Mouse (Mus musculus): ENCODE measurements around the gene Nrip3. TPM values are rescaled to one million over a fixed set of nuclear protein-coding genes. Genes with fewer than 3 reads are reported as not detected.

Gene Nrip3
- polyA plus RNA-seq (2012; ENCODE audit: insufficient read depth, low replicate concordance): 0.69 TPM in 1 of 2 replicates, not detected in the other

- peaks cover 86% of the 10 kb centered on the region for H3K27me3 ChIP-seq (replicated peaks)
- peaks cover 15% of the 10 kb centered on the region for H3K4me1 ChIP-seq
- H3K4me3 ChIP-seq (replicated peaks): peak within 1 kb of the TSS; percentile 92
- TF ChIP-seq GATA1 (IDR thresholded peaks at IDR 0.05; ENCODE audit: borderline replicate concordance, low read length) (no peak), FLI1 (IDR thresholded peaks at IDR 0.05; ENCODE audit: low read length) (no peak)
- H3K36me3 ChIP-seq (replicated peaks; ENCODE audit: low read length): no peaks in the 10 kb centered on the region
- peaks cover 3% of the 10 kb centered on the region; the same call in 1 of the 2 replicates for H3K9me3 ChIP-seq
Observed at GRCm38 (mm10) chr7:109781470-109782203, at the start of gene Nrip3. TSS of gene Nrip3 (minus strand) at chr7:109782025.

- peaks cover 46% of the 10 kb centered on the region for H3K27me3 ChIP-seq (replicated peaks)
- no peak overlapping the region for H3K4me3 ChIP-seq (replicated peaks)
- no peaks in the 10 kb centered on the region for H3K4me1 ChIP-seq
- H3K36me3 ChIP-seq (replicated peaks; ENCODE audit: low read length): no peaks in the 10 kb centered on the region
- no peaks in the 10 kb centered on the region for H3K9me3 ChIP-seq
- TF ChIP-seq FLI1 (IDR thresholded peaks at IDR 0.05; ENCODE audit: low read length) (no peak), GATA1 (IDR thresholded peaks at IDR 0.05; ENCODE audit: borderline replicate concordance, low read length) (no peak)
Observed at GRCm38 (mm10) chr7:109831376-109831775, 49.6 kb upstream of the Nrip3 start.

GRCm38 (mm10) chr7:109826911-109827310, 45.1 kb upstream of the Nrip3 start:
- TF ChIP-seq FLI1 (IDR thresholded peaks at IDR 0.05; ENCODE audit: low read length): no peak
- TF ChIP-seq GATA1 (IDR thresholded peaks at IDR 0.05; ENCODE audit: borderline replicate concordance, low read length): no peak
- Histone ChIP-seq H3K36me3 (replicated peaks; ENCODE audit: low read length) (no peaks in the 10 kb centered on the region), H3K4me1 (no peaks in the 10 kb centered on the region), H3K27me3 (replicated peaks) (peaks cover 49% of the 10 kb centered on the region), H3K4me3 (replicated peaks) (no peak overlapping the region), H3K9me3 (no peaks in the 10 kb centered on the region)

- H3K4me3 ChIP-seq (replicated peaks): no peak overlapping the region
- H3K36me3 ChIP-seq (replicated peaks; ENCODE audit: low read length): no peaks in the 10 kb centered on the region
- H3K9me3 ChIP-seq: no peaks in the 10 kb centered on the region
- TF ChIP-seq GATA1 (IDR thresholded peaks at IDR 0.05; ENCODE audit: borderline replicate concordance, low read length) (no peak), FLI1 (IDR thresholded peaks at IDR 0.05; ENCODE audit: low read length) (no peak)
- H3K4me1 ChIP-seq: no peaks in the 10 kb centered on the region
- peaks cover 42% of the 10 kb centered on the region for H3K27me3 ChIP-seq (replicated peaks)
Observed at GRCm38 (mm10) chr7:109825293-109825692, 43.5 kb upstream of the Nrip3 start.

- TF ChIP-seq FLI1 (IDR thresholded peaks at IDR 0.05; ENCODE audit: low read length) (no peak), GATA1 (IDR thresholded peaks at IDR 0.05; ENCODE audit: borderline replicate concordance, low read length) (no peak)
- no peaks in the 10 kb centered on the region for H3K4me1 ChIP-seq
- H3K4me3 ChIP-seq (replicated peaks): no peak overlapping the region
- H3K9me3 ChIP-seq: no peaks in the 10 kb centered on the region
- peaks cover 34% of the 10 kb centered on the region for H3K27me3 ChIP-seq (replicated peaks)
- no peaks in the 10 kb centered on the region for H3K36me3 ChIP-seq (replicated peaks; ENCODE audit: low read length)
Observed at GRCm38 (mm10) chr7:109818600-109818999, 36.8 kb upstream of the Nrip3 start.

- no peak overlapping the region for H3K4me3 ChIP-seq (replicated peaks)
- TF ChIP-seq GATA1 (IDR thresholded peaks at IDR 0.05; ENCODE audit: borderline replicate concordance, low read length) (no peak), FLI1 (IDR thresholded peaks at IDR 0.05; ENCODE audit: low read length) (no peak)
- no peaks in the 10 kb centered on the region for H3K36me3 ChIP-seq (replicated peaks; ENCODE audit: low read length)
- no peaks in the 10 kb centered on the region for H3K4me1 ChIP-seq
- no peaks in the 10 kb centered on the region for H3K9me3 ChIP-seq
- H3K27me3 ChIP-seq (replicated peaks): peaks cover 36% of the 10 kb centered on the region
Observed at GRCm38 (mm10) chr7:109817954-109818353, 36.1 kb upstream of the Nrip3 start.

- Histone ChIP-seq H3K27me3 (replicated peaks) (peaks cover 59% of the 10 kb centered on the region), H3K4me1 (no peaks in the 10 kb centered on the region), H3K4me3 (replicated peaks) (no peak overlapping the region), H3K9me3 (no peaks in the 10 kb centered on the region), H3K36me3 (replicated peaks; ENCODE audit: low read length) (no peaks in the 10 kb centered on the region)
- no peak for TF ChIP-seq FLI1 (IDR thresholded peaks at IDR 0.05; ENCODE audit: low read length)
- TF ChIP-seq GATA1 (IDR thresholded peaks at IDR 0.05; ENCODE audit: borderline replicate concordance, low read length): no peak
Observed at GRCm38 (mm10) chr7:109813330-109814140, 31.7 kb upstream of the Nrip3 start.

- peaks cover 71% of the 10 kb centered on the region for H3K27me3 ChIP-seq (replicated peaks)
- no peaks in the 10 kb centered on the region for H3K4me1 ChIP-seq
- no peak overlapping the region for H3K4me3 ChIP-seq (replicated peaks)
- H3K36me3 ChIP-seq (replicated peaks; ENCODE audit: low read length): no peaks in the 10 kb centered on the region
- no peaks in the 10 kb centered on the region for H3K9me3 ChIP-seq
- no peak for TF ChIP-seq GATA1 (IDR thresholded peaks at IDR 0.05; ENCODE audit: borderline replicate concordance, low read length)
- TF ChIP-seq FLI1 (IDR thresholded peaks at IDR 0.05; ENCODE audit: low read length): no peak
Observed at GRCm38 (mm10) chr7:109807616-109808485, 26.0 kb upstream of the Nrip3 start.

- Histone ChIP-seq H3K36me3 (replicated peaks; ENCODE audit: low read length) (no peaks in the 10 kb centered on the region), H3K4me3 (replicated peaks) (no peak overlapping the region), H3K4me1 (no peaks in the 10 kb centered on the region), H3K27me3 (replicated peaks) (peaks cover 75% of the 10 kb centered on the region), H3K9me3 (no peaks in the 10 kb centered on the region)
- TF ChIP-seq GATA1 (IDR thresholded peaks at IDR 0.05; ENCODE audit: borderline replicate concordance, low read length) (no peak), FLI1 (IDR thresholded peaks at IDR 0.05; ENCODE audit: low read length) (no peak)
Observed at GRCm38 (mm10) chr7:109804843-109805242, 23.0 kb upstream of the Nrip3 start.

Data from megakaryocyte, embryonic 14.5 days (primary cell).